Mouse (Mus musculus): Measurements from ENCODE around the gene Sox9.

Gene Sox9

DNA sequence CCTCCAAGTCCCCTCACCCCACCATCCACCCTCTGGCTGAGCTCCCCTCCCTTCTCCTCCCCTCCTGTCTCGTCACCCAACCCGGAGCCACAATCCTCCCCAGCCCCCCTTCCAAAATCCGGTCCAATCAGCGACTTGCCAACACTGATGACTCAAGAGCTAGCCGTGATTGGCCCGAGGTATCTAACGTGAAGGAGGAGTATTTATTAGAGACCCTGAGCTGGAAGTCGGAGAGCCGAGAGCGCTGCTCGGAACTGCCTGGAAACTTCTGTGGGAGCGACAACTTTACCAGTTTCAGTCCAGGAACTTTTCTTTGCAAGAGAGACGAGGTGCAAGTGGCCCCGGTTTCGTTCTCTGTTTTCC lies at the start of gene Sox9:
Gene Sox9 (plus strand): TSS at position 231 of the 363 bp plus-strand sequence.
- no peak for DNase-seq (ENCODE audit: low read depth in 2 of 2, low spot score in 2 of 2)

DNA sequence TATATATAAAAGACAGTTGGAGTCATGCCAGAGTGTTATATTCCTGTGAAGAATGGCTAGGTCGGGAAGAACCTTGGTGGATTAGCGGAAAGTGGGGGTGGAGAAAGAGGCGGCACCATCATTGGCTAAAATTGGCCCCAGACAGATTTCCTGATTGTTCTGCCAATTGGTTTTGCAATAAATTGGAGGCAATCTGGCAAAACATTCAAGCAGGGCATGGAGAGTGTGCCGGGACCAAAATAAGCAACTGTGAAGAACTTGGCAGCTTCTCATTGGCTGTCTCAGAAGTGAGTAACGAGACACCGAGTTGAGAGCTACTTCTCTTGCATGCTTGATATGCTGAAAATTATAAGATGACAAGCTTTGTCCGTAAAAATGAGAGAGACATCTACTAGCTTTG lies 49.6 kb upstream of the Sox9 start:
- DNase-seq (ENCODE audit: low read depth in 2 of 2, low spot score in 2 of 2): no peak

DNA sequence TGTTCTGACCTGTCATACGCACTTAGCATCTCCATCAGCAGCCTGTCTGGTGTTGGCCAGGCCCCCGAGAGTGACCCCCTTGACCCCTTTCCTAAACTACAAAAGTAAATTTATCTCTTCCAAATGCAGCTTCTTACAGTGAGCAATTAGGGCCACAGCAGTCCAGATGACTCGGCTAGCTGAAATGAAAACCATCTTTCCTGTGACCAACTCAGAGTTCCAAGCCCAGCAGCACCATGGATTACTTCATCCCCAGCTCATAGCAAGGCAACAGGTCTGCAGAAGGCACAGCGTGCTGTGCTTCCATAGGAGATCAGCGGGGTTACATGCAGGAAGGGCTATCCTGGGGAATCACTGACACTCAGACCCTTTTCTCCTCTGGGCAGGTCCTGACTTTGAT lies 45.0 kb upstream of the Sox9 start:
- DNase-seq (ENCODE audit: low read depth in 2 of 2, low spot score in 2 of 2): no peak

DNA sequence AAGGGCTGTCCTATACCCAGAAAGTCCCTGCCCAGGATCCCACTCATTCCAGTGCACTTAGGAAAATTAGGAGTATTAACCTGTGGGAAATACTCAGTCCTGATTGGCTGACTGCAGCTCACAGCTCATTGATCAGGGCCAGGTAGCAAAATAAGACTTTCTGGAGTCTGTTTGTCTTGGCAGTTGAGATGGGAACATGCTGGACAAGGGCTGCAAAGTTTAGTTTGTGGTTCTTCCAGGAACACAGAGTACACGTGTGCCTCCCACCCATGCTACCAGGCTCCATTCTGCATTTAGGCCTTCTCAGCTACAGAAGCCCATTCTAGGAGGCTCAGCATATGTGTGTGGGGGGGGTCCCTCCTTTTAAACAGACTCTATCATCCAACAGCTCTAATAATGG lies 42.3 kb upstream of the Sox9 start:
- DNase-seq (ENCODE audit: low read depth in 2 of 2, low spot score in 2 of 2): no peak

DNA sequence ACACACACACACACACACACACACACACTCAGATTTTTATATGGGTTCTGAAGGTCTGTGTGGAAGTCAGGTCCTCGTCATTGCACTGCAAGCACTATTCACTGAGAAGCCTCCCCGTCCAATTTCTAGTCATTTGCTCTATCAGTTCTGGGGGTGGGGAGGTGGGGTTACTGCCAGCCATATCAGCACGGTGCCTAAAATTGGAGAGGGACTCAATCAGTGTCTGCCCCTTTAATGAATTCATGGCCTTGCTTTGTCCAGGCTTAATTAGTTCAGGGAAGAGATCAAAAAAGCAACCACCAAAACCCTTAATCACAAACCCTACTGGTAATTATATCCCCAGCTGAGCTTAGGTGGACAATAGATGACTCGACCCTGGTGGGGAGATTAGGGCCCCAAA lies 25.5 kb upstream of the Sox9 start:
- DNase-seq (ENCODE audit: low read depth in 2 of 2, low spot score in 2 of 2): no peak

DNA sequence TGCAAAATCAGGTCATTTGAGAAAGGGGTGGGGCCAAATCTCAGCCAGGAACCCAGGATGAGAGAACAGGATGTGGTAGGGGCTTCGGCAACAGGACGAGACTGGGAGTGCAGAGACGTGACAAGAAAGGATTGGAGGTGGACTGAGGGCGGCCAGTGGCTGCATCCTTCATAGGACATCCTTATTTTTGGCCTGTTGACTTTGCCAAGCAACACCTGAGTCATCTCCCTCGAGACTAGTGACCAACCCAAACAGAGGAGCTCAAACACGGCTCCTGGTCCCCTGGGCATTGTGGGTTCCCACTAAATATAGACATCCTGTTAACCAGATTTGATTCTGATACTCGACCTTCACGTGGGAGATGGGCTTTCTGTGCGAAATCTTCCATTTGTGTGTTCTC lies 24.0 kb upstream of the Sox9 start:
- no peak for DNase-seq (ENCODE audit: low read depth in 2 of 2, low spot score in 2 of 2)

DNA sequence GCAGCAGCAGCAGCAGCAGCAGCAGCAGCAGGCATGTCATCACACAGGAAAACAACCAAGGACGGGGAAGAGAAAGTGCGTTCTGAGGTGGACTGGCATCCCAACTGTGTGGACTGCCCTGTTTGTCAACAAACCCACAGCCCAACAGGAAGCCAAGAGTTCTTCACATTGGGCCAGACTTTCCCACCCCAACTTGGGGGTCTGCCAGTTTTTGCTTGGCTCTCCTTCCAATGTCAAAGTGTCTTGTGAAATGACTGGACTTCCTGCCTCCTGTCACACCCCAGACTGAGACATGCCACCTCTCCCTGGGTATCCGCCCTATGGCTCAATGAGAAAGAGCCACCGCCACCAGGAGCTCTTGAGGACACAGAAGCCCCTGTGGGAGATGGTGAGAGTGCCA lies 15.1 kb upstream of the Sox9 start:
- DNase-seq (ENCODE audit: low read depth in 2 of 2, low spot score in 2 of 2): no peak

DNA sequence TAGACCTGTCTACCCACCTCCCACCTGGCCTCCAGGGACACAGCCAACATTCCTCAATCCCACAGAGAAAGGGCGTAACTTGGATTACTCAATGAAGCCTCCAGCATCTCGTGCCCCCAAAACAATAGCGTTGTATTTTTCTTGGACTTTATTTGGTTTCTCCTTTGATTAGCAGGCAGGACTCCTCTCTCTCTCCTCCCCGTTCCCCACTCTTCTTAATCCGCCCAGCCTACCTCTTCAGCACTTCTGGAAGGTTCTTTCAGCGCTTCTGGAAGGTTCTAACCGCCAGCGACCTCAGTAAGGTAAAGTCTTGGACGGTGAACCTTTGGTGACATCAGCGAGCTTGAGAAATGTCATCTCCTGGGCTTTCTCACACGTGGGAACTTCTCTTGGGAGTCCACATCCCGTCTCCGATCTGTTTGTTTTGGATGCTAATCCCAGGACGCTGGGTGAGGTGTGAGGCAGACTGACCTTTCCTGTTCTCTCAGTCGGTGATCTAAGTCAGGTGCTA lies 14.4 kb upstream of the Sox9 start:
- DNase-seq (ENCODE audit: low read depth in 2 of 2, low spot score in 2 of 2): no peak

DNA sequence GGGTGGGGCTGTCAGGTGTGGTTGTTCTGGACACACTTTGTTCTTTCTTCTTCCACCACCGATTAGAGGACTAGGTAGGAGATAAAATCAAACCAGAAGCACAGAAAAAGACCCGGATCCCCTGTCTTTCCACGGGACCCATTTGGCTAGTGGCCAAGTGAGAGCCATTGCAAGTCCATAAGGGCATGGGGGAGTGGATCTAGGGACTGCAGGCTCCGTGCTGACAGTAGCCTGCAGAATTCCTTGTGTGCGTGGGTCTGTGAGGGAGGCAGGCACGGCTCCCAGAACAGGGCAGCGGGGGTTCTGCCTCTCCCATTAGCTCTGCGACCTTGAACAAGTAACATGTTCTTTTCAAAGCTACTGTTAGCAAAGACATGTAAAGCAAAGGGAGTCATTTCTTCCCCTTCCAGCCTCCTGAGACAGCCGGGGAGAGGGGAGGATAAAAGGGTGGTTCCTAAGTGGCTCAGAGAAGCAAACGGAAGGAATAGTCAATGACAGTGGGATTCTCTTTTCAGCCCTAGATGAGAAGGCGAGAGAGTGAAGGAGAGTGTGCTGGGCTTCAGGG lies 9.2 kb upstream of the Sox9 start:
- DNase-seq (ENCODE audit: low read depth in 2 of 2, low spot score in 2 of 2): no peak

DNA sequence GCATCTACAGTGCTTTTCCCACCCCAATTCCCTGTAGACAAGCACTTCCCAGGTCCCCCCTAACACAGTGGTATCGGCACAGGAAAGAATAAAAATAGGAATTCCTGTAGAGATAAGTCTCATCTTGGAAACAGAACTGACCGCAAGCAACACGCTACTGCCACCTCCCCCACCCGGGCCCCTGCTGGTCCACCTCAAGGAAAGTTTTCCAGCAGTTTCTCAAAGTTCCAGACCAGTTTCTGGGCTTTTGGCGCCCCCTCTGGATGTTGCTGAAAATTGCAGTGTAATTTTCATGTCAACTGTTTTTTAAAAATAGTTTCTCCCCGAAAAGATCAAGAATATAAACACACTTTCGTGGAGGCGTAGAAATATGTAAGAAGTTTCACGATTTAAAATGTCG lies 2.3 kb upstream of the Sox9 start:
- DNase-seq (ENCODE audit: low read depth in 2 of 2, low spot score in 2 of 2): no peak

DNA sequence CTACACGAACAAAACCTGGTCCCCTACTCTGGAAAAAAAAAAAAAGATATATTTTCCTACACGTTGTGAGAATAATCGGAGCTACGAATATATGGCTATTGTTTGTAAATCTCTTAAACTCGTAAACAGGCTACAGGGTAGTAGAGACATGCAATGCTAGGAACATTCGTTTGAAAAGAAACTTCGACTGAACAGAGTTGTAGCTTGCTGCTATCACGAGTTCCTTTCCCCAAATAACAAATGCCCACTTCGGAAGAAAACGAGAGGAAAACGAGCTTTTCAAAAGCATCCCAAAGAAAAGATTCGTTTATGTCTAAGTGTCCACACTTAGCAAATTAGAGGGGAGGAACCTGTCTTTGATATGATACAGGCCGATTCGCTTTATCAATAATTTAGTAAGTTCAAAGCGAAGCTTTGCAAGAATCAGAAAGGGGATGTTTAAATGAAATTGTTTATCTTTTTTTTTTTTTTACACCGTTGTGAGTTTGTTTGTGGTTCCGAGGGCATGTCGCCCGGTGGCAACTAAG lies 1.6 kb upstream of the Sox9 start:
- no peak for DNase-seq (ENCODE audit: low read depth in 2 of 2, low spot score in 2 of 2)

DNA sequence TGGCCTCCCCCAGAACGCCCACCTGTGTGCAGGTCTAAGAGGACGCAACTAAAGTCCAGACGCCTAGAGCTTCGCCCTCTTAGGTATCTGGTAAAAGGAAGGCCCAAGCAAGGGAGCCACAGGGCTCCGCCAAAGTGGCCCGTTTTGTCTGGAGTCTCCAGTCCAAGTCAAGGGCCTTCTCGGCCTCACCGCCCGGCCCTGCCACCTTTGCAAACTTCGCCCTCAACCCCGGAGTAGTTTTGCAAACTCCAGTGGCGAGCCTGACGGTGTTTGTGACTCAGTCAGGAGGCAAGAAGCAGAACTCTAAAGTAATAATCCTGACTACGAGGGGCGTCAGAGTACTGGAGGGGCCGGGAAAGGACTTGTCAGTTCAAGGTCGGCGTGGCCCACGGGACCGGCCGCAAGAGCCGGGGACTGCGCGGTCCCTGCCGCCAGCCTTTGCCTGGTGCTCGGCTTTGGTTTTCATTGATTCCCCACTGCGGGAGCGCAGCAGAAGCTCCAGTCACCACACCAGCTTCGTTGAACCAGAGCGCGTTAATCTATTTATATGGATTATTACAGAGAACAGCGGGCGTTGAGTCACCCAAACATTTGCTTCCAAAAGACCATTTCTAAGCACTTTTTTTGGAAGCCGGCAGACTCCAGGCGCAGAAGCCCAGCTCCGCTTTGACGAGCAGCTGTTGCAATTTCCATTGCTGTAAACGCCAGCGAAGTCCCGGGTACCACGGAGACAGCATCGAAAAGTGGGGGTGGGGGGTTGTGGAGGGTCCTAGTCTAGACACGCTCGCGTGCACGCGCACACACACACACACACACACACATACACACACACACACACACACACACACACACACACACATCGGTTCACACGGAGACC lies 751 bp upstream of the Sox9 start:
- no peak for DNase-seq (ENCODE audit: low read depth in 2 of 2, low spot score in 2 of 2)

DNA sequence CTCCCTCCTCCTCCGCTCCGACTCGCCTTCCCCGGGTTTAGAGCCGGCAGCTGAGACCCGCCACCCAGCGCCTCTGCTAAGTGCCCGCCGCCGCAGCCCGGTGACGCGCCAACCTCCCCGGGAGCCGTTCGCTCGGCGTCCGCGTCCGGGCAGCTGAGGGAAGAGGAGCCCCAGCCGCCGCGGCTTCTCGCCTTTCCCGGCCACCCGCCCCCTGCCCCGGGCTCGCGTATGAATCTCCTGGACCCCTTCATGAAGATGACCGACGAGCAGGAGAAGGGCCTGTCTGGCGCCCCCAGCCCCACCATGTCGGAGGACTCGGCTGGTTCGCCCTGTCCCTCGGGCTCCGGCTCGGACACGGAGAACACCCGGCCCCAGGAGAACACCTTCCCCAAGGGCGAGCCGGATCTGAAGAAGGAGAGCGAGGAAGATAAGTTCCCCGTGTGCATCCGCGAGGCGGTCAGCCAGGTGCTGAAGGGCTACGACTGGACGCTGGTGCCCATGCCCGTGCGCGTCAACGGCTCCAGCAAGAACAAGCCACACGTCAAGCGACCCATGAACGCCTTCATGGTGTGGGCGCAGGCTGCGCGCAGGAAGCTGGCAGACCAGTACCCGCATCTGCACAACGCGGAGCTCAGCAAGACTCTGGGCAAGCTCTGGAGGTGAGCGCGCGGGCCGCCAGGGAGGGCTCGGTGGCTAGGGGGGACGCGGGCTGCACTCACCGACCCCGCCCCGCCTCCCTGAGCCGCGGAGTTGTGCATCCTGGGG lies 515 bp downstream of the Sox9 start:
- DNase-seq (ENCODE audit: low read depth in 2 of 2, low spot score in 2 of 2): no peak

DNA sequence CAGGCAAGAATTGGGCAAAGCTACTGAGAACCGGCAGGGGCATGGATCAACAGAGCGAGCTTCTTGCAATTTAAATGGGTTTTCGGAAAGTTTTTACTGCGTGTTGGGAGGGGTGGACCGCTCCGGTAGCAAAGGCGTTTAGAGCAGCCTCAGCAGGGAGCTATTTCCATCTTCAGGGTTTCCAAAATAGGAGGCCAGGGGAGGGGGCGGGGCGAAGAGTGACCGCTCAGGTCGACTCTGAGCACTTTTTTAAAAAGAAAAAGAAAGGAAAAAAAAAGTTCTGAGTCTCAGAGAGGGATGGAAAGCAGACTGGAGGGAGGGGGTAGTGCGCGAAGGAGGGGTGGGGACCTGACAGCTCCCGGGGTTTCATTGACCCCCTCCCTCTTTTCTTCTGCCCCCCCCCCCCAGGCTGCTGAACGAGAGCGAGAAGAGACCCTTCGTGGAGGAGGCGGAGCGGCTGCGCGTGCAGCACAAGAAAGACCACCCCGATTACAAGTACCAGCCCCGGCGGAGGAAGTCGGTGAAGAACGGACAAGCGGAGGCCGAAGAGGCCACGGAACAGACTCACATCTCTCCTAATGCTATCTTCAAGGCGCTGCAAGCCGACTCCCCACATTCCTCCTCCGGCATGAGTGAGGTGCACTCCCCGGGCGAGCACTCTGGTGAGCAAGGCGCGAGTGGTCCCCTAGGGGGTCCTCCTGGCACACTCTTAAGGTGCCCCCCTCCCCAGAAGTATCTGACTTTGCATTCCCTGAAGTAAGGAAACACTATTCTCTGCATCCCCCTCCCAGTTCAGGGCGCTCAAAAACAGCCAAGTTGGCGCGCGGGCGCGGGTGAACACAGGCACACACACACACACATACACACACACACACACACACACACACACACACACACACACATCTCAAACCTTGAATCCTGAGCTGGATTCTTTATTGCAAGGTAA lies 1.6 kb downstream of the Sox9 start:
- no peak for DNase-seq (ENCODE audit: low read depth in 2 of 2, low spot score in 2 of 2)

DNA sequence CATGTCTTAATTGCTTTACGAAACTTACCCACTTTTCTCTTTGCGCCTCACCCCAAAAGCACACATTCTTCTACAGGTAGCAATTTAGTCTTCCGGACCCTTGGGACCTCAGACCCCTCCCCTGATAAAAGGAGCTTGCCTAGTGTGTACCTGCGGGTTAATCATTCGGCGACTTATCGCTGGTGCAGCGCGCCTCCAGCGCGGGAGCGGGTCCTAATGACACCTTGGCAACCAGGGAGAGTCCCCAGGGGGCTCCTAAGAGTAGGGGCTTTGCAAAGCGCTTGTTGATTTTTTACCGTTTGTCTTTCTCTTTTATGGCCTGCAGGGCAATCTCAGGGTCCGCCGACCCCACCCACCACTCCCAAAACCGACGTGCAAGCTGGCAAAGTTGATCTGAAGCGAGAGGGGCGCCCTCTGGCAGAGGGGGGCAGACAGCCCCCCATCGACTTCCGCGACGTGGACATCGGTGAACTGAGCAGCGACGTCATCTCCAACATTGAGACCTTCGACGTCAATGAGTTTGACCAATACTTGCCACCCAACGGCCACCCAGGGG lies 2.4 kb downstream of the Sox9 start:
- no peak for DNase-seq (ENCODE audit: low read depth in 2 of 2, low spot score in 2 of 2)

DNA sequence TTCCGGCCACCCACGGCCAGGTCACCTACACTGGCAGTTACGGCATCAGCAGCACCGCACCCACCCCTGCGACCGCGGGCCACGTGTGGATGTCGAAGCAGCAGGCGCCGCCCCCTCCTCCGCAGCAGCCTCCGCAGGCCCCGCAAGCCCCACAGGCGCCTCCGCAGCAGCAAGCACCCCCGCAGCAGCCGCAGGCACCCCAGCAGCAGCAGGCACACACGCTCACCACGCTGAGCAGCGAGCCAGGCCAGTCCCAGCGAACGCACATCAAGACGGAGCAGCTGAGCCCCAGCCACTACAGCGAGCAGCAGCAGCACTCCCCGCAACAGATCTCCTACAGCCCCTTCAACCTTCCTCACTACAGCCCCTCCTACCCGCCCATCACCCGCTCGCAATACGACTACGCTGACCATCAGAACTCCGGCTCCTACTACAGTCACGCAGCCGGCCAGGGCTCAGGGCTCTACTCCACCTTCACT lies 2.9 kb downstream of the Sox9 start:
- DNase-seq (ENCODE audit: low read depth in 2 of 2, low spot score in 2 of 2): no peak

DNA sequence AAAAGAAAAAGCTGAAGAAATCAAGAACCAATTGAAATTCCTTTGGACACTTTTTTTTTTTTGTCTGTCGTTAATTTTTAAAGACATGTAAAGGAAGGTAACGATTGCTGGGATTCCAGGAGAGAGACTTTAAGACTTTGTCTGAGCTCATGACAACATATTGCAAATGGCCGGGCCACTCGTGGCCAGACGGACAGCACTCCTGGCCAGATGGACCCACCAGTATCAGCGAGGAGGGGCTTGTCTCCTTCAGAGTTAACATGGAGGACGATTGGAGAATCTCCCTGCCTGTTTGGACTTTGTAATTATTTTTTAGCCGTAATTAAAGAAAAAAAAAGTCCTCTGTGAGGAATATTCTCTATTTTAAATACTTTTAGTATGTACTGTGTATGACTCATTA lies 3.6 kb downstream of the Sox9 start:
- no peak for DNase-seq (ENCODE audit: low read depth in 2 of 2, low spot score in 2 of 2)

DNA sequence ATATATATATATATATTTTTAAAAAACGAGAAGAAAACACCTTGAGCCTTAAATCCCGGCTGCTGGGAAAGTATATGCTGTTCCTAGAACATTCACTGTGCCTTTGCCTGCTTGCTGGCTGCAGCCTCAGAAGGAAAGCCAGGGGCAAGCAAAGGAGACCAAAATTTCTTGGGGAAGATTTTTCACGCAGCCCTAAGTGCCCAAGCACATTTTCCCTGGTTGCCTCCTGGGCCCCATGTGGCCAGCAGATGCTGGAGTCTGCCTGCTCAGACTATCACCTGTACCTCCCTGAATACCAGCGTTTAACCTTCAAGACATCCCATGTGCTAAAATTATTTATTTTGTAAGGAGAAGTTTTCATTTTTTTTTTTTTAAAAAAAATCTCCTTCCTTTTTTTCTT lies 4.4 kb downstream of the Sox9 start:
- DNase-seq (ENCODE audit: low read depth in 2 of 2, low spot score in 2 of 2): no peak

DNA sequence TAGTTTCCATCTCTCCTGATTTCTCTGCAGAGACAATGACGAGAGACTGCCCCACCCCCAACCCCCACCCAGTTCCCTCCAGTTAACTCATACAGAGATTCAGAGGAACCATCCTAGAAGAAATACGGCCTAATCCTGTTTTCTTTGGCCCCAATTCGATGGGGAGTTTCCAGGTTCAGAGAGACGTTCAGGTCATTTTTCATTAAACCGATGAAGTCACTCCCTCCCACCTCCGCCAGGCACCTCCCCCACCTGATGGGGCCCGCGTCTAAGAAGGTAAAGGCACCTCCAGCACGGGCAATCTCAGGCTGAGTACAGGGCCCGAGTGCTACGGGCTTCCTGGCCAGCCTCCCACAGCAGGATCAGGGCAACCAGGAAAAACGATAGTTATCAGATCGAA lies 6.3 kb downstream of the Sox9 start:
- DNase-seq (ENCODE audit: low read depth in 2 of 2, low spot score in 2 of 2): no peak

DNA sequence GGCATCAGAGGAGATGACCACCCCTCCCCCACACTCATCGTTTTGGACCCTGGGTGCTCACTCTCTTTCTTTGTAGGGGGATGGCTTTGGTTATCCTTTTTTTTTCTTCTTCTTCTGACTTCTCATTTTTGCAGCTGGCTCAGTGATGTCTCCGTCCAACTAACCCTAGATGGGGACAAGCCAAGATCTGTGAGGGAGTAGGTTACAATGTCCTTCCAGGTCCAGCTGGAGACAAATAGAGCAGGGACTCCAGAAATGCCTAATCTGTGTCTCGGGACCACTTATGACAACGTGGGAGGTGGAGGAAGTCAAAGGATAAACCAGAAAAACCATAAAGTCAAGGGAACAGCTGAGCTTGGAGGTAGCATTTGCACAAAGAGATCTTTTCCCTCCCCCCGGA lies 14.4 kb downstream of the Sox9 start:
- DNase-seq (ENCODE audit: low read depth in 2 of 2, low spot score in 2 of 2): no peak
